Mouse (Mus musculus) liver, embryonic 14.5 days (tissue): ENCODE results near the gene Cchcr1. TPM values are rescaled to one million over a fixed set of nuclear protein-coding genes. Genes with fewer than 3 reads are reported as not detected.

Experiments used
- ATAC-seq: fragments of 200-750 bp; cut with Nextera tagmentation; 2 replicates; pipeline ENCODE4 v1.8.0; 2017; ENCODE audit warnings: moderate number of reproducible peaks, mild to moderate bottlenecking, moderate library complexity; ENCODE audit not compliant: insufficient read depth
- DNase-seq, 3 experiments: peaks; one replicate each; pipeline ENCODE4 v3.0.0-alpha.2; 2012 to 2013; ENCODE audit warnings: low read depth in 3 of 3, low spot score in 3 of 3
- H3K27ac ChIP-seq: fragments of 300-500 bp; sonication (generic); 2 replicates; pipeline ENCODE4 v1.5.1; 2014; ENCODE audit warnings: moderate library complexity, mild to moderate bottlenecking, control low read depth, inconsistent platforms
- H3K27me3 ChIP-seq: fragments of 300-500 bp; sonication (generic); 2 replicates; pipeline ENCODE4 v1.6.1; 2014; ENCODE audit warnings: mild to moderate bottlenecking, low read length, moderate library complexity; ENCODE audit not compliant: control insufficient read depth, insufficient read depth
- H3K36me3 ChIP-seq: fragments of 300-500 bp; sonication (generic); replicated peaks from 2 replicates; pipeline ENCODE4 v1.6.1; 2014; ENCODE audit warnings: low read depth; ENCODE audit not compliant: control insufficient read depth, insufficient read depth
- H3K4me1 ChIP-seq, 2 experiments: fragments of 200-500 bp in 1 of 2; fragments of 300-500 bp in 1 of 2; sonication (generic) in 1 of 2; replicated peaks; 2 replicates each; pipeline ENCODE4 v1.6.1; 2012 to 2014; ENCODE audit warnings: antibody characterized with exemption in 1 of 2, inconsistent platforms in 1 of 2, low read length in 1 of 2; ENCODE audit not compliant: control insufficient read depth in 2 of 2, insufficient read depth in 2 of 2
- H3K4me2 ChIP-seq: fragments of 300-500 bp; sonication (generic); 2 replicates; pipeline ENCODE4 v1.6.1; 2014; ENCODE audit warnings: low read depth, mild to moderate bottlenecking, control low read depth, moderate library complexity
- H3K4me3 ChIP-seq, 2 experiments: fragments of 200-500 bp in 1 of 2; fragments of 300-500 bp in 1 of 2; sonication (generic) in 1 of 2; 2 replicates each; pipeline ENCODE4 v1.5.1; 2012 to 2014; ENCODE audit warnings: low read depth in 2 of 2, low read length in 2 of 2, mild to moderate bottlenecking in 2 of 2, control low read depth in 1 of 2, inconsistent platforms in 1 of 2, moderate library complexity in 1 of 2; ENCODE audit not compliant: insufficient read depth in 1 of 2
- H3K9ac ChIP-seq: fragments of 300-500 bp; sonication (generic); replicated peaks from 2 replicates; pipeline ENCODE4 v1.6.1; 2014; ENCODE audit warnings: mild to moderate bottlenecking, control low read depth, moderate library complexity
- H3K9me3 ChIP-seq: fragments of 300-500 bp; sonication (generic); 2 replicates; pipeline ENCODE4 v1.6.1; 2016; ENCODE audit warnings: low read length, mixed read lengths; ENCODE audit not compliant: control insufficient read depth
- CTCF ChIP-seq: IDR thresholded peaks from 2 replicates; pipeline ENCODE4 v1.5.1; 2016; ENCODE audit warnings: antibody characterized with exemption, low read depth, control low read depth
- EP300 ChIP-seq: IDR thresholded peaks from 2 replicates; pipeline ENCODE4 v1.6.1; 2016; ENCODE audit warnings: antibody characterized with exemption, low read depth
- WGBS: fragments of 180-500 bp; shearing (Covaris S2); extraction: QIAGEN DNeasy Blood & Tissue Kit; methylation state at CpG from one replicate; pipeline ENCODE4 v1.1.7; 2014; ENCODE audit not compliant: insufficient replicate concordance; 5-methylcytosine and 5-hydroxymethylcytosine counted together
- polyA plus RNA-seq, 2 experiments: library from polyadenylated mRNA; depleted of rRNA in 1 of 2; stranded (reverse) in 1 of 2; unstranded in 1 of 2; fragments of >200 nt; fragmentation: Nextera tagmentation in 1 of 2; extraction: Ambion mirVana in 1 of 2; gene quantifications; 2 replicates each; pipeline versions ENCODE4 v1.2.1 to v1.2.3; 2012 to 2014

Gene Cchcr1
- polyA plus RNA-seq, 2 experiments = 3.8 to 9.4 TPM

GRCm38 (mm10) chr17:35538476-35538875 lies 21.6 kb downstream of the Cchcr1 start:
- no peak for ATAC-seq
- TF ChIP-seq EP300 = no peak
- no peak for TF ChIP-seq CTCF
- Histone ChIP-seq H3K9ac (no peak overlapping the region), H3K36me3 (no peaks in the 10 kb centered on the region), H3K4me1 (no peaks in the 10 kb centered on the region), H3K4me2 (no peak overlapping the region), H3K27ac (no peak overlapping the region), H3K9me3 (no peaks in the 10 kb centered on the region), H3K27me3 (no peaks in the 10 kb centered on the region; the same call in 1 of the 2 replicates), H3K4me3 (no peak overlapping the region)
- 41% methylated on average over 1 of the region's 1 CpGs for WGBS
- DNase-seq = no peak

- H3K9me3 ChIP-seq = no peaks in the 10 kb centered on the region
Measured at GRCm38 (mm10) chr17:35539540-35539939, 22.6 kb downstream of the Cchcr1 start.

GRCm38 (mm10) chr17:35542761-35543411 lies 26.0 kb downstream of the Cchcr1 start:
- ATAC-seq = no peak
- DNase-seq = no peak
- no peak overlapping the region for H3K9ac ChIP-seq
- WGBS = 64% methylated on average over 15 of the region's 15 CpGs
- no peaks in the 10 kb centered on the region; the same call in 1 of the 2 replicates for H3K27me3 ChIP-seq
- no peak overlapping the region for H3K4me3 ChIP-seq
- no peak overlapping the region for H3K27ac ChIP-seq
- H3K9me3 ChIP-seq = no peaks in the 10 kb centered on the region
- no peak overlapping the region for H3K4me2 ChIP-seq
- TF ChIP-seq EP300 (no peak), CTCF (no peak)
- H3K36me3 ChIP-seq = no peaks in the 10 kb centered on the region
- no peaks in the 10 kb centered on the region for H3K4me1 ChIP-seq

More at GRCm38 (mm10) chr17:35539540-35539939, 22.6 kb downstream of the Cchcr1 start:
- WGBS = 42% methylated on average over 10 of the region's 10 CpGs
- TF ChIP-seq EP300 (no peak), CTCF (no peak)
- H3K4me3 ChIP-seq = no peak overlapping the region
- no peak for DNase-seq
- H3K4me2 ChIP-seq = no peak overlapping the region
- ATAC-seq = no peak
- no peak overlapping the region for H3K27ac ChIP-seq
- H3K27me3 ChIP-seq = no peaks in the 10 kb centered on the region; the same call in 1 of the 2 replicates
- no peak overlapping the region for H3K9ac ChIP-seq
- no peaks in the 10 kb centered on the region for H3K36me3 ChIP-seq
- no peaks in the 10 kb centered on the region for H3K4me1 ChIP-seq

GRCm38 (mm10) chr17:35543412-35543861 lies 26.5 kb downstream of the Cchcr1 start:
- WGBS = 49% methylated on average over 14 of the region's 14 CpGs
- no peak overlapping the region for H3K9ac ChIP-seq
- DNase-seq = no peak
- TF ChIP-seq EP300 (no peak), CTCF (no peak)
- H3K27me3 ChIP-seq = no peaks in the 10 kb centered on the region; the same call in 1 of the 2 replicates
- no peak overlapping the region for H3K4me3 ChIP-seq
- H3K27ac ChIP-seq = no peak overlapping the region
- H3K4me1 ChIP-seq = no peaks in the 10 kb centered on the region
- H3K4me2 ChIP-seq = no peak overlapping the region
- no peaks in the 10 kb centered on the region for H3K9me3 ChIP-seq
- H3K36me3 ChIP-seq = no peaks in the 10 kb centered on the region
- no peak for ATAC-seq

- TF ChIP-seq CTCF (no peak), EP300 (no peak)
- ATAC-seq (no peak), DNase-seq (no peak)
- WGBS = 47% methylated on average over 6 of the region's 6 CpGs
- no peaks in the 10 kb centered on the region for H3K36me3 ChIP-seq
- no peak overlapping the region for H3K4me3 ChIP-seq
- no peaks in the 10 kb centered on the region for H3K9me3 ChIP-seq
- no peaks in the 10 kb centered on the region for H3K4me1 ChIP-seq
- H3K27me3 ChIP-seq = no peaks in the 10 kb centered on the region; the same call in 1 of the 2 replicates
- no peak overlapping the region for H3K9ac ChIP-seq
- no peak overlapping the region for H3K27ac ChIP-seq
- H3K4me2 ChIP-seq = no peak overlapping the region
Measured at GRCm38 (mm10) chr17:35544001-35544400, 27.1 kb downstream of the Cchcr1 start.
